Mouse (Mus musculus) heart, adult 2 months (tissue): ENCODE results near the gene Pde4d.

ENCODE experiments used
- CTCF ChIP-seq: fragments of 200-600 bp; IDR thresholded peaks from 2 replicates; pipeline ENCODE4 v1.8.1; 2022; ENCODE audit warnings: antibody characterized with exemption, mild to moderate bottlenecking, moderate library complexity
- POLR2A ChIP-seq: fragments of 200-500 bp; IDR thresholded peaks from 2 replicates; pipeline ENCODE4 v1.6.1; 2011; ENCODE audit warnings: mild to moderate bottlenecking, low read depth, low read length, control low read depth; ENCODE audit not compliant: insufficient read depth

DNA sequence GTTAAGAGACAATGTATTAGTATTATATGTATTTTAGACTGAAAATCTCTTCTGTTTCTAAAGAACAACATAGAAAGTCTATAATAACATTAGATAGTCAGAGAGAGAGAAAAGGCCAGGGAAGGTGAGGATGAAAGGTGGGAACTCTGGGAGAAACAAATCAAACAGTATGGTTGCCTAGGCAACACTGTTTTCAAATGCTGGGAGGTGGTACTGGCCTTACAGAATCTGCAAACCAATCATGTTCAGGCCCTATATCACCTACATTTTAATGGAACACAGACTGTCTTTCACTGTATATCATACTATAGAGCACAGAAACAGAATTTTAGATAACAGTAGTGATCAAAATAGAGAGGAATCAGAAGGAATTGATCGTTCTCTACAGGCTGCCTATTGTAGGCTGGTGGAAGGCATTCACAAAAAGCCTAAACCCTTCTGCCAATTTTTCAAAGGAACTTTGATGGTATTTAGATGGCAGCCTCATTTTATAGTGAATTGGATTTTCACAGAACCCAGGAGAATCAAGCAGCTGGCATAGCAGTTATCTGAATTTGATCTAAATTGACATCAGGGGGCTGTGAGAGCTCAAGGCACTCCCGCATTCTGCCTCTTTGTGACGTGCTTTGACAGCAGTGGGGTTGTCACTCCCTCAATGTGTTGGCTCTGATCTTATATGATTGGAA lies 1084.2 kb downstream of the Pde4d start:
- TF ChIP-seq POLR2A (no peak), CTCF (no peak)
